Mouse (Mus musculus) small intestine, adult 2 months (tissue): ENCODE data around the gene Lce1a1. TPM values are rescaled to one million over a fixed set of nuclear protein-coding genes. Genes with fewer than 3 reads are reported as not detected.

Experiments used
- H3K27ac ChIP-seq: fragments of 200-500 bp; 2 replicates; pipeline ENCODE4 v1.5.1; 2012; ENCODE audit warnings: low read depth, low read length, control low read depth, inconsistent platforms; ENCODE audit not compliant: insufficient read depth
- H3K27me3 ChIP-seq: fragments of 200-500 bp; 2 replicates; pipeline ENCODE4 v1.6.1; 2012; ENCODE audit warnings: mild to moderate bottlenecking, moderate library complexity, low read length, inconsistent platforms; ENCODE audit not compliant: control insufficient read depth, insufficient read depth
- H3K36me3 ChIP-seq: fragments of 200-500 bp; 2 replicates; pipeline ENCODE4 v1.6.1; 2012; ENCODE audit warnings: mild to moderate bottlenecking, low read length, control low read depth, inconsistent platforms; ENCODE audit not compliant: control insufficient read depth, insufficient read depth
- H3K4me1 ChIP-seq: fragments of 200-500 bp; 2 replicates; pipeline ENCODE4 v1.6.1; 2012; ENCODE audit warnings: low read length, inconsistent platforms, mixed read lengths; ENCODE audit not compliant: control insufficient read depth, insufficient read depth, insufficient read length
- H3K4me3 ChIP-seq: fragments of 200-500 bp; 2 replicates; pipeline ENCODE4 v1.5.1; 2012; ENCODE audit warnings: low read depth, mild to moderate bottlenecking, control low read depth, inconsistent platforms, low read length, moderate library complexity
- CTCF ChIP-seq: fragments of 200-500 bp; IDR thresholded peaks from 2 replicates; pipeline ENCODE4 v1.5.1; 2012; ENCODE audit warnings: low read depth, mild to moderate bottlenecking, control low read depth, inconsistent platforms, low read length, moderate library complexity, mixed read lengths; ENCODE audit not compliant: insufficient replicate concordance, insufficient read length; ENCODE audit errors: extremely low read depth
- POLR2A ChIP-seq: fragments of 200-500 bp; IDR thresholded peaks from 2 replicates; pipeline ENCODE4 v1.6.1; 2012; ENCODE audit warnings: low read depth, mild to moderate bottlenecking, control low read depth, inconsistent platforms, low read length, moderate library complexity
- WGBS: fragments of 180-500 bp; shearing (Covaris S2); methylation state at CpG from one replicate; pipeline ENCODE4 v1.1.7; 2018; 5-methylcytosine and 5-hydroxymethylcytosine counted together
- polyA plus RNA-seq: library from polyadenylated mRNA; depleted of rRNA; stranded (reverse); fragments of >200 nt; gene quantifications from 2 replicates; pipeline ENCODE4 v1.2.3, GENCODE M21; 2012

Lce1a1 gene
- polyA plus RNA-seq, 1 experiment, result not detected

- no peaks in the 10 kb centered on the region for H3K27me3 ChIP-seq
- H3K27ac ChIP-seq, result no peak overlapping the region
- TF ChIP-seq POLR2A (no peak), CTCF (no peak)
- H3K36me3 ChIP-seq, result no peaks in the 10 kb centered on the region
- no peaks in the 10 kb centered on the region for H3K4me1 ChIP-seq
- WGBS, result 90% methylated on average over 15 of the region's 15 CpGs
- H3K4me3 ChIP-seq, result no peak overlapping the region
Measured at GRCm38 (mm10) chr3:92639854-92640253, 8.3 kb downstream of the Lce1a1 start.

- Histone ChIP-seq H3K27ac (no peak overlapping the region), H3K4me1 (no peaks in the 10 kb centered on the region), H3K27me3 (no peaks in the 10 kb centered on the region), H3K36me3 (no peaks in the 10 kb centered on the region), H3K4me3 (no peak overlapping the region)
- WGBS, result 24% methylated on average over 3 of the region's 3 CpGs
- TF ChIP-seq CTCF (no peak), POLR2A (no peak)
Measured at GRCm38 (mm10) chr3:92638653-92638991, 9.5 kb downstream of the Lce1a1 start.

- no peaks in the 10 kb centered on the region for H3K27me3 ChIP-seq
- TF ChIP-seq CTCF (no peak), POLR2A (no peak)
- WGBS, result 48% methylated on average over 1 of the region's 1 CpGs
- H3K4me3 ChIP-seq, result no peak overlapping the region
- no peak overlapping the region for H3K27ac ChIP-seq
- no peaks in the 10 kb centered on the region for H3K4me1 ChIP-seq
- no peaks in the 10 kb centered on the region for H3K36me3 ChIP-seq
Measured at GRCm38 (mm10) chr3:92637745-92638652, 10.1 kb downstream of the Lce1a1 start.

- Histone ChIP-seq H3K27ac (no peak within 1 kb of the TSS), H3K27me3 (no peaks in the 10 kb centered on the region), H3K36me3 (no peaks in the 10 kb centered on the region), H3K4me3 (no peak within 1 kb of the TSS), H3K4me1 (no peaks in the 10 kb centered on the region)
- WGBS, result 29% methylated on average over 2 of the region's 2 CpGs
- no peak for TF ChIP-seq CTCF
- no peak for TF ChIP-seq POLR2A
Measured at GRCm38 (mm10) chr3:92621560-92621959, 26.5 kb downstream of the Lce1a1 start, which contains the start of gene Lce6a. Lce6a (minus strand) TSS chr3:92621660.

- Histone ChIP-seq H3K4me3 (no peak overlapping the region), H3K27ac (no peak overlapping the region), H3K4me1 (no peaks in the 10 kb centered on the region), H3K36me3 (no peaks in the 10 kb centered on the region), H3K27me3 (no peaks in the 10 kb centered on the region)
- TF ChIP-seq POLR2A (no peak), CTCF (no peak)
- WGBS, result 38% methylated on average over 1 of the region's 1 CpGs
Measured at GRCm38 (mm10) chr3:92609804-92610203, 38.3 kb downstream of the Lce1a1 start.

GRCm38 (mm10) chr3:92607392-92607791 is 40.7 kb downstream of the Lce1a1 start, which contains the start of gene 2210017I01Rik:
2210017I01Rik (minus strand) TSS chr3:92607492.
- Histone ChIP-seq H3K27me3 (no peaks in the 10 kb centered on the region), H3K4me3 (no peak within 1 kb of the TSS), H3K36me3 (no peaks in the 10 kb centered on the region), H3K4me1 (no peaks in the 10 kb centered on the region), H3K27ac (no peak within 1 kb of the TSS)
- no peak for TF ChIP-seq CTCF

GRCm38 (mm10) chr3:92602169-92602568 is 45.9 kb downstream of the Lce1a1 start:
- 41% methylated on average over 1 of the region's 1 CpGs for WGBS
- Histone ChIP-seq H3K4me1 (no peaks in the 10 kb centered on the region), H3K27me3 (no peaks in the 10 kb centered on the region), H3K4me3 (no peak overlapping the region), H3K36me3 (no peaks in the 10 kb centered on the region), H3K27ac (no peak overlapping the region)
- TF ChIP-seq CTCF (no peak), POLR2A (no peak)
